In the genomic region with DNA sequence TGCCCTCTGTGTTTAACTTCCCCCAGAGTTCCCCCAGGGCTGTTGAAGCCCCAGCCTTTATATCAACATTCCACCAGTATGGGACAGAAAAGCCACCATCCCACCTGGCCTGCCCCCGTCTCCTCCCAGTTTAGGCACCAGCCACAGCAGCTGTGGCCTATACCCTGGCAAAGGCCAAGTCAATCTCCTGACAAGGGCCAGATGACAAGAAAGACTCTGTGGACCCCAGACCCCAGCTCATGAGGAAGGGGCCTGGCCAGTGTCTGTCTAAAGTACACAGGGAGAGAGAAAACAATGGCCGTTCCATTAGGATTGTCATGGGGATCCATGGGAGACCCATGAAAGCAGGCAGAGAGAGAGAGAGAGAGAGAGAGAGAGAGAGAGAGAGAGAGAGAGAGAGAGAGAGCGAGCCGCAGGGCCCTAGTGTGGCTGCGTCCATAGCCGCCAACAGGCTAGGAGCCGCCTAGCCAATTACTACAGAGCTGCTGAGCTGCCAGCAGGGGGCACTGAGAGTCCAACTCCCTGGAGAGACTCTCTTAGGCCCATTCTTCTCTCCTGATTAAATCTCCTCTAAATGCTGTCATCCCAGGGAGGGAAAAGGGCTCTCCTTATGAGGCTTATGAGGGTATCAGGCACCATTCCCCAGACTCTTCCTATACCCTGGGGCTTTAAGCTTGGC, we compare ENCODE assay signal across 7 mouse cellular contexts.
A peak's percentile ranks its signal among the peaks of the same experiment; 100 is the strongest.
DNase-seq lines count a peak whose midpoint lies in the region; ATAC-seq and TF ChIP-seq lines count a peak whose summit lies in the region.
"Not testable (repeated sequence)": the region's sequence is repeated elsewhere in the genome, so short reads cannot be mapped to it uniquely, and the experiment has no call there.

No protein-coding gene starts in this region.

- TF ChIP-seq CTCF in heart, postnatal 0 days (IDR thresholded peaks at IDR 0.05; ENCODE audit: low read depth), result not testable (repeated sequence)

- peak; percentile 92 for ATAC-seq in forebrain, embryonic 13.5 days
- peak; percentile 93 for ATAC-seq in heart, postnatal 0 days (ENCODE audit: insufficient read depth, low read depth)
- ATAC-seq in intestine, embryonic 14.5 days (replicated peaks; ENCODE audit: low FRiP score, low TSS enrichment, low read depth), result peak; percentile 86
- ATAC-seq in limb, embryonic 12.5 days (ENCODE audit: insufficient number of reproducible peaks, insufficient read depth, low FRiP score, low TSS enrichment, low read depth), result peak; percentile 59; the same call in 1 of the 2 replicates
- ATAC-seq in lung, embryonic 15.5 days (ENCODE audit: borderline replicate concordance, extremely low read depth, low FRiP score, low TSS enrichment), result peak; percentile 91; the same call in 1 of the 2 replicates
- peak; percentile 89 for ATAC-seq in midbrain, embryonic 16.5 days

- not testable (repeated sequence) for H3K27me3 ChIP-seq in forebrain, embryonic 13.5 days; heart, postnatal 0 days (ENCODE audit: control insufficient read depth, insufficient read depth, low read length); intestine, embryonic 14.5 days (replicated peaks; ENCODE audit: control insufficient read depth, insufficient read depth, low read length); limb, embryonic 12.5 days; lung, embryonic 15.5 days; midbrain, embryonic 16.5 days (ENCODE audit: control insufficient read depth, insufficient read depth, low read depth, low read length)

- WGBS in forebrain, embryonic 13.5 days, result 48% methylated on average over 2 of the region's 7 CpGs
- 64% methylated on average over 2 of the region's 7 CpGs for WGBS in heart, postnatal 0 days
- 85% methylated on average over 2 of the region's 7 CpGs for WGBS in intestine, embryonic 14.5 days
- 61% methylated on average over 2 of the region's 7 CpGs for WGBS in limb, embryonic 12.5 days
- WGBS in lung, embryonic 15.5 days, result 62% methylated on average over 2 of the region's 7 CpGs
- 50% methylated on average over 2 of the region's 7 CpGs for WGBS in midbrain, embryonic 16.5 days

- not testable (repeated sequence) for H3K9ac ChIP-seq in forebrain, embryonic 13.5 days; heart, postnatal 0 days (replicated peaks; ENCODE audit: low read depth, low read length); intestine, embryonic 14.5 days (ENCODE audit: low read length); limb, embryonic 12.5 days (replicated peaks); lung, embryonic 15.5 days; midbrain, embryonic 16.5 days (ENCODE audit: low read depth, low read length)

- H3K36me3 ChIP-seq in forebrain, embryonic 13.5 days (ENCODE audit: poor library complexity, severe bottlenecking); heart, postnatal 0 days (replicated peaks; ENCODE audit: control insufficient read depth, insufficient read depth, low read length); intestine, embryonic 14.5 days (ENCODE audit: control insufficient read depth, insufficient read depth, low read length); limb, embryonic 12.5 days; lung, embryonic 15.5 days; midbrain, embryonic 16.5 days (ENCODE audit: control insufficient read depth, insufficient read depth, low read length): not testable (repeated sequence)

- TF ChIP-seq EP300 in heart, postnatal 0 days (IDR thresholded peaks at IDR 0.05; ENCODE audit: low read depth), result not testable (repeated sequence)

- H3K4me1 ChIP-seq in forebrain, embryonic 13.5 days; heart, postnatal 0 days (ENCODE audit: control insufficient read depth, insufficient read depth); intestine, embryonic 14.5 days (replicated peaks; ENCODE audit: control insufficient read depth, insufficient read depth, low read length); lung, embryonic 15.5 days; midbrain, embryonic 16.5 days (ENCODE audit: control insufficient read depth, insufficient read depth, low read length): not testable (repeated sequence)
- H3K4me1 ChIP-seq in limb, embryonic 12.5 days (replicated peaks), result peaks cover 16% of the 10 kb centered on the region

- not testable (repeated sequence) for H3K9me3 ChIP-seq in forebrain, embryonic 13.5 days (replicated peaks); heart, postnatal 0 days (replicated peaks; ENCODE audit: control insufficient read depth, low read length); intestine, embryonic 14.5 days (ENCODE audit: control insufficient read depth, low read length); limb, embryonic 12.5 days; lung, embryonic 15.5 days; midbrain, embryonic 16.5 days (replicated peaks; ENCODE audit: control insufficient read depth, low read length, poor library complexity, severe bottlenecking)

- peak; percentile 13 for DNase-seq in embryo, embryonic 10.5 days (ENCODE audit: low spot score)
- DNase-seq in heart, postnatal 0 days (ENCODE audit: low spot score); intestine, embryonic 14.5 days (ENCODE audit: low spot score): not testable (repeated sequence)

- not testable (repeated sequence) for H3K4me2 ChIP-seq in forebrain, embryonic 13.5 days; heart, postnatal 0 days (ENCODE audit: low read depth, low read length); intestine, embryonic 14.5 days (ENCODE audit: low read length); limb, embryonic 12.5 days; lung, embryonic 15.5 days; midbrain, embryonic 16.5 days (ENCODE audit: low read length)

- H3K27ac ChIP-seq in forebrain, embryonic 13.5 days; heart, postnatal 0 days (ENCODE audit: low read depth); intestine, embryonic 14.5 days (ENCODE audit: low read depth); limb, embryonic 12.5 days; lung, embryonic 15.5 days; midbrain, embryonic 16.5 days (ENCODE audit: low read length): not testable (repeated sequence)

- H3K4me3 ChIP-seq in forebrain, embryonic 13.5 days; heart, postnatal 0 days (ENCODE audit: low read depth, low read length); intestine, embryonic 14.5 days (ENCODE audit: low read depth, low read length); limb, embryonic 12.5 days (replicated peaks); lung, embryonic 15.5 days; midbrain, embryonic 16.5 days (ENCODE audit: low read depth, low read length): not testable (repeated sequence)
